Mouse (Mus musculus): Measurements from ENCODE around the gene Ssna1. TPM values are rescaled to one million over a fixed set of nuclear protein-coding genes. Genes with fewer than 3 reads are reported as not detected.
"Not testable (repeated sequence)": the region's sequence is repeated elsewhere in the genome, so short reads cannot be mapped to it uniquely, and the experiment has no call there.

The Ssna1 gene
- total and polyA plus RNA-seq, 3 experiments = 51.4 to 80.6 (median 72.9) TPM

GRCm38 (mm10) chr2:25257250-25257649 lies 15.0 kb downstream of the Ssna1 start:
- H3K27me3 ChIP-seq (replicated peaks); H3K4me3 ChIP-seq (replicated peaks in 1 of 3; ENCODE audit: low read depth in 2 of 3, low read length in 2 of 3, poor library complexity in 1 of 3); H3K27ac ChIP-seq (ENCODE audit: insufficient read depth, low read depth); in situ Hi-C loops (cut with MboI; ENCODE audit: low pct_ligation_motif_present, low pct_unique_long_range_greater_than_20kb, low sequenced_read_pairs); H3K9me3 ChIP-seq (replicated peaks; ENCODE audit: low read length); dilution Hi-C loops (cut with MboI; ENCODE audit: extremely low pct_ligation_motif_present, extremely low pct_unique_long_range_greater_than_20kb, low sequenced_read_pairs); DNase-seq (ENCODE audit: extremely low read depth): not testable (repeated sequence)
- 0 out of 2 replicates have a peak overlapping the region, but pooled peaks have one; percentile 15 for H3K9ac ChIP-seq (ENCODE audit: insufficient read depth, low read depth)
- H3K36me3 ChIP-seq (replicated peaks in 1 of 2; ENCODE audit: control insufficient read depth in 1 of 2, insufficient read depth in 1 of 2, low read length in 1 of 2) = peaks cover 13 to 18% of the 10 kb centered on the region in 2 experiments
- peaks cover 14% of the 10 kb centered on the region for H3K79me2 ChIP-seq (replicated peaks; ENCODE audit: control insufficient read depth, extremely low read depth, insufficient read depth, poor library complexity, severe bottlenecking)
- peak; percentile 90 for TF ChIP-seq TBP (conservative IDR thresholded peaks at IDR 0.05; ENCODE audit: low read depth, low read length)
- H3K4me2 ChIP-seq (ENCODE audit: insufficient read depth, low read depth, poor library complexity, severe bottlenecking) = peak overlapping the region; percentile 58; the same call in 1 of the 2 replicates
- H3K4me1 ChIP-seq (ENCODE audit: control insufficient read depth in 1 of 2, insufficient read depth in 2 of 2) = peaks cover 0 to 22% of the 10 kb centered on the region in 2 experiments; a peak in 2 of 4 replicates

GRCm38 (mm10) chr2:25256443-25257109 lies 15.7 kb downstream of the Ssna1 start:
- dilution Hi-C loops (cut with MboI; ENCODE audit: extremely low pct_ligation_motif_present, extremely low pct_unique_long_range_greater_than_20kb, low sequenced_read_pairs); in situ Hi-C loops (cut with MboI; ENCODE audit: low pct_ligation_motif_present, low pct_unique_long_range_greater_than_20kb, low sequenced_read_pairs); H3K27me3 ChIP-seq (replicated peaks); H3K9me3 ChIP-seq (replicated peaks; ENCODE audit: low read length); H3K27ac ChIP-seq (ENCODE audit: insufficient read depth, low read depth): not testable (repeated sequence)
- DNase-seq (ENCODE audit: extremely low read depth) = peak; percentile 91
- Histone ChIP-seq H3K79me2 (replicated peaks; ENCODE audit: control insufficient read depth, extremely low read depth, insufficient read depth, poor library complexity, severe bottlenecking) (peaks cover 14% of the 10 kb centered on the region), H3K9ac (ENCODE audit: insufficient read depth, low read depth) (peak overlapping the region; percentile 83), H3K4me2 (ENCODE audit: insufficient read depth, low read depth, poor library complexity, severe bottlenecking) (peak overlapping the region; percentile 96), H3K4me3 (replicated peaks in 1 of 3; ENCODE audit: low read depth in 2 of 3, low read length in 2 of 3, poor library complexity in 1 of 3) (peak overlapping the region; percentile 85 to 97 (median 87)), H3K4me1 (ENCODE audit: control insufficient read depth in 1 of 2, insufficient read depth in 2 of 2) (peaks cover 0 to 17% of the 10 kb centered on the region in 2 experiments; a peak in 2 of 4 replicates), H3K36me3 (replicated peaks in 1 of 2; ENCODE audit: control insufficient read depth in 1 of 2, insufficient read depth in 1 of 2, low read length in 1 of 2) (peaks cover 20 to 25% of the 10 kb centered on the region in 2 experiments)
- TF ChIP-seq HCFC1 (IDR thresholded peaks at IDR 0.05; ENCODE audit: low read depth, low read length) = peak; percentile 45; the same call in 1 of the 2 replicates
- peak; percentile 20; the same call in 1 of the 2 replicates for TF ChIP-seq ELF1 (IDR thresholded peaks at IDR 0.05; ENCODE audit: low read depth, low read length)
- peak; percentile 59 for TF ChIP-seq SMC3 (IDR thresholded peaks at IDR 0.05; ENCODE audit: low read depth, low read length)
- TF ChIP-seq SIN3A (IDR thresholded peaks at IDR 0.05; ENCODE audit: low read length) = peak; percentile 53; the same call in 1 of the 2 replicates
- peak; percentile 62 for TF ChIP-seq RAD21 (IDR thresholded peaks at IDR 0.05; ENCODE audit: low read depth, low read length)
- TF ChIP-seq CTCF (conservative IDR thresholded peaks at IDR 0.05 in 1 of 2, IDR thresholded peaks at IDR 0.05 in 1 of 2; ENCODE audit: low read depth in 2 of 2, low read length in 2 of 2) = peak; percentile 10 to 68; a peak in 3 of 4 replicates
- peak; percentile 58; the same call in 1 of the 2 replicates for TF ChIP-seq MAZ (IDR thresholded peaks at IDR 0.05; ENCODE audit: low read depth, low read length)
- peak; percentile 71 for TF ChIP-seq ZNF384 (IDR thresholded peaks at IDR 0.05; ENCODE audit: low read depth, low read length)
- TF ChIP-seq TBP (conservative IDR thresholded peaks at IDR 0.05; ENCODE audit: low read depth, low read length) = peak; percentile 93
- 0 out of 2 replicates have a peak, but pooled peaks have one; percentile 23 for TF ChIP-seq TCF12 (IDR thresholded peaks at IDR 0.05; ENCODE audit: low read depth, low read length)

GRCm38 (mm10) chr2:25255284-25255779 lies 16.9 kb downstream of the Ssna1 start, which contains the start of gene Tmem203:
Tmem203 (plus strand) TSS chr2:25255439.
- peaks cover 31 to 38% of the 10 kb centered on the region in 2 experiments for H3K36me3 ChIP-seq (replicated peaks in 1 of 2; ENCODE audit: control insufficient read depth in 1 of 2, insufficient read depth in 1 of 2, low read length in 1 of 2)
- H3K27ac ChIP-seq (ENCODE audit: insufficient read depth, low read depth) = peak within 1 kb of the TSS; percentile 66
- H3K4me3 ChIP-seq (replicated peaks in 1 of 3; ENCODE audit: low read depth in 2 of 3, low read length in 2 of 3, poor library complexity in 1 of 3) = peak within 1 kb of the TSS; percentile 85 to 97 (median 87)
- in situ Hi-C loops (cut with MboI; ENCODE audit: low pct_ligation_motif_present, low pct_unique_long_range_greater_than_20kb, low sequenced_read_pairs) (no loop called here), dilution Hi-C loops (cut with MboI; ENCODE audit: extremely low pct_ligation_motif_present, extremely low pct_unique_long_range_greater_than_20kb, low sequenced_read_pairs) (no loop called here)
- DNase-seq (ENCODE audit: extremely low read depth) = peak; percentile 94
- peaks cover 14% of the 10 kb centered on the region for H3K79me2 ChIP-seq (replicated peaks; ENCODE audit: control insufficient read depth, extremely low read depth, insufficient read depth, poor library complexity, severe bottlenecking)
- no peaks in the 10 kb centered on the region for H3K27me3 ChIP-seq (replicated peaks)
- peaks cover 0 to 17% of the 10 kb centered on the region in 2 experiments; a peak in 2 of 4 replicates for H3K4me1 ChIP-seq (ENCODE audit: control insufficient read depth in 1 of 2, insufficient read depth in 2 of 2)
- H3K9ac ChIP-seq (ENCODE audit: insufficient read depth, low read depth) = peak within 1 kb of the TSS; percentile 83
- H3K4me2 ChIP-seq (ENCODE audit: insufficient read depth, low read depth, poor library complexity, severe bottlenecking) = peak within 1 kb of the TSS; percentile 96
- H3K9me3 ChIP-seq (replicated peaks; ENCODE audit: low read length) = no peaks in the 10 kb centered on the region
- TF ChIP-seq ZMIZ1 (IDR thresholded peaks at IDR 0.05; ENCODE audit: low read depth, low read length) (peak; percentile 65), POLR2A (IDR thresholded peaks at IDR 0.05; ENCODE audit: low read depth, low read length) (peak; percentile 85), MEF2A (IDR thresholded peaks at IDR 0.05; ENCODE audit: borderline replicate concordance, low read depth, low read length) (peak; percentile 59), RAD21 (IDR thresholded peaks at IDR 0.05; ENCODE audit: low read depth, low read length) (no peak), NRF1 (IDR thresholded peaks at IDR 0.05; ENCODE audit: low read depth, low read length) (peak; percentile 49), CHD1 (IDR thresholded peaks at IDR 0.05; ENCODE audit: low read depth, low read length) (no peak), RCOR1 (conservative IDR thresholded peaks at IDR 0.05; ENCODE audit: low read depth, low read length) (0 out of 2 replicates have a peak, but pooled peaks have one; percentile 65), NELFE (IDR thresholded peaks at IDR 0.05; ENCODE audit: low read depth, low read length) (peak; percentile 87), ETS1 (conservative IDR thresholded peaks at IDR 0.05; ENCODE audit: low read depth, low read length) (peak; percentile 56), GABPA (IDR thresholded peaks at IDR 0.05; ENCODE audit: insufficient replicate concordance, low read depth, low read length) (peak; percentile 63; the same call in 1 of the 2 replicates), JUN (IDR thresholded peaks at IDR 0.05; ENCODE audit: insufficient read depth, low read depth, low read length) (no peak), HCFC1 (IDR thresholded peaks at IDR 0.05; ENCODE audit: low read depth, low read length) (peak; percentile 98), CHD2 (IDR thresholded peaks at IDR 0.05; ENCODE audit: low read length) (peak; percentile 96), MYC (IDR thresholded peaks at IDR 0.05; ENCODE audit: low read depth, low read length) (peak; percentile 89), ZNF384 (IDR thresholded peaks at IDR 0.05; ENCODE audit: low read depth, low read length) (no peak)

All from CH12.LX (cell line).